Mouse (Mus musculus) bone marrow macrophage, adult 2 months (primary cell): ENCODE data around the gene Pik3ca.

Experiments
- CTCF ChIP-seq: IDR thresholded peaks from 2 replicates; pipeline ENCODE4 v1.5.1; 2012; ENCODE audit warnings: low read depth, mild to moderate bottlenecking, low read length, moderate library complexity
- POLR2A ChIP-seq: IDR thresholded peaks from 2 replicates; pipeline ENCODE4 v1.6.1; 2012; ENCODE audit warnings: mild to moderate bottlenecking, low read depth, low read length, borderline replicate concordance

DNA sequence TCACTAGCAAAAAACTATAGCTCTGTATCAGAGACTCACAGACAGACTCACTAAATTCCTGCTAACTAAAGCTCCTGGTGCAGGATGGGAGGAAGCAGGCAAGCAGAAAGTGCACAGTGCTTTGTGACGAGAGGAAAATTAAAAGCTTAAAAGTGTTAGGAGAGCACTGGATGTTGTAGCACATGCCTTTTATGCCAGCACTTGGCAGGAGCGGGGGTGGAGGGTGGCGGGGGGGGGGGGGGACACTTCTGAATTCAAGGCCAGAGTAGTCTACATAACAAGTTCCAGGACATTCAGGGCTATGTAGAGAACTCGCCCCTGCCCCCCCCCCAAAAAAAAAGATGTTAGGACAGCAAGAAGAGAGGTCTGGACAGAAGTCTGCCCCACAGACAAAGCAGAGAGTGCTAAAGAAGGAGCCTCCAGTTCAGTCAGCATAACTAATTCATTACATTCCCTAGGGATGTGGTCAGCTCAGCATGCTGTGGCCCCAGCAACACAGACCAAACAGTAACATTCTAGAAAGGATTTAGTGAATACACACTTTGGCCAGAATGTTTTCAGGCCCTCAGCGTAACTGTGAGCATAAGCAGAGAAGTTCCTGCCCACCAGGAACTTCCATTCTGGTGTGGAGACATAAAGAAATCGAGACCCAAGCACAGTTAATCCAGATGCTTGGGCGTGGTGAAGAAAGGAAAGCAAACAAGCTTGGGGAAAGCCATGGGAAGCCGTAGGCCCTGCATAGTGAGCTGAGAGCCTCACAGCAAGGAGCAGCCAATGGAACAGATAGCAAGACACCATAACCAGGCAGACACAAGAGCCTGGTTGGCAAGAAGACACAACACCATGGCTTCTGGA lies 98.6 kb downstream of the Pik3ca start:
- TF ChIP-seq CTCF (no peak), POLR2A (no peak)
